Mouse (Mus musculus) heart, embryonic 14.5 days (tissue): ENCODE measurements around the gene Mettl7a1. TPM values are rescaled to one million over a fixed set of nuclear protein-coding genes. Genes with fewer than 3 reads are reported as not detected.
"Not testable (repeated sequence)": the region's sequence is repeated elsewhere in the genome, so short reads cannot be mapped to it uniquely, and the experiment has no call there.

Source experiments
- ATAC-seq: fragments of 200-750 bp; cut with Nextera tagmentation; 2 replicates; pipeline ENCODE4 v1.8.0; 2017; ENCODE audit warnings: low read depth, moderate TSS enrichment; ENCODE audit not compliant: insufficient number of reproducible peaks, insufficient read depth, low FRiP score
- H3K27ac ChIP-seq, 2 experiments: fragments of 200-500 bp in 1 of 2; fragments of 300-500 bp in 1 of 2; sonication (generic) in 1 of 2; replicated peaks in 1 of 2; 2 replicates each; pipeline ENCODE4 v1.5.1; 2012 to 2014; ENCODE audit warnings: low read depth in 2 of 2, low read length in 2 of 2, control low read depth in 1 of 2, mild to moderate bottlenecking in 1 of 2, mixed read lengths in 1 of 2; ENCODE audit not compliant: control insufficient read depth in 1 of 2, insufficient read depth in 1 of 2
- H3K27me3 ChIP-seq: fragments of 300-500 bp; sonication (generic); 2 replicates; pipeline ENCODE4 v1.6.1; 2014; ENCODE audit warnings: mild to moderate bottlenecking, low read length, control low read depth; ENCODE audit not compliant: control insufficient read depth, insufficient read depth
- H3K36me3 ChIP-seq: fragments of 300-500 bp; sonication (generic); 2 replicates; pipeline ENCODE4 v1.6.1; 2014; ENCODE audit warnings: mild to moderate bottlenecking, control low read depth, low read length, mixed read lengths; ENCODE audit not compliant: control insufficient read depth, insufficient read depth
- H3K4me1 ChIP-seq, 2 experiments: fragments of 200-500 bp in 1 of 2; fragments of 300-500 bp in 1 of 2; sonication (generic) in 1 of 2; 2 replicates each; pipeline ENCODE4 v1.6.1; 2012 to 2014; ENCODE audit warnings: low read length in 2 of 2, control low read depth in 1 of 2, mixed read lengths in 1 of 2; ENCODE audit not compliant: control insufficient read depth in 2 of 2, insufficient read depth in 2 of 2
- H3K4me2 ChIP-seq: fragments of 300-500 bp; sonication (generic); 2 replicates; pipeline ENCODE4 v1.6.1; 2014; ENCODE audit warnings: mild to moderate bottlenecking, low read length
- H3K4me3 ChIP-seq, 2 experiments: fragments of 200-500 bp in 1 of 2; fragments of 300-500 bp in 1 of 2; sonication (generic) in 1 of 2; 2 replicates each; pipeline ENCODE4 v1.5.1; 2012 to 2014; ENCODE audit warnings: low read length in 2 of 2, mild to moderate bottlenecking in 2 of 2, control low read depth in 1 of 2, low read depth in 1 of 2, moderate library complexity in 1 of 2; ENCODE audit not compliant: control insufficient read depth in 1 of 2, insufficient read depth in 1 of 2
- H3K9ac ChIP-seq: fragments of 300-500 bp; sonication (generic); 2 replicates; pipeline ENCODE4 v1.6.1; 2014; ENCODE audit warnings: mild to moderate bottlenecking, low read length
- H3K9me3 ChIP-seq: fragments of 300-500 bp; sonication (generic); 2 replicates; pipeline ENCODE4 v1.6.1; 2016; ENCODE audit warnings: low read length, control low read depth; ENCODE audit not compliant: control insufficient read depth
- WGBS: fragments of 180-500 bp; shearing (Covaris S2); extraction: QIAGEN DNeasy Blood & Tissue Kit; methylation state at CpG from one replicate; pipeline ENCODE4 v1.1.7; 2014; 5-methylcytosine and 5-hydroxymethylcytosine counted together
- polyA plus RNA-seq: library from polyadenylated mRNA; unstranded; fragments of >200 nt; fragmentation: Nextera tagmentation; extraction: Ambion mirVana; gene quantifications from 2 replicates; pipeline ENCODE4 v1.2.1, GENCODE M21; 2014

Gene Mettl7a1
- polyA plus RNA-seq, 1 experiment from 2014 or later, result 3.8 TPM

DNA sequence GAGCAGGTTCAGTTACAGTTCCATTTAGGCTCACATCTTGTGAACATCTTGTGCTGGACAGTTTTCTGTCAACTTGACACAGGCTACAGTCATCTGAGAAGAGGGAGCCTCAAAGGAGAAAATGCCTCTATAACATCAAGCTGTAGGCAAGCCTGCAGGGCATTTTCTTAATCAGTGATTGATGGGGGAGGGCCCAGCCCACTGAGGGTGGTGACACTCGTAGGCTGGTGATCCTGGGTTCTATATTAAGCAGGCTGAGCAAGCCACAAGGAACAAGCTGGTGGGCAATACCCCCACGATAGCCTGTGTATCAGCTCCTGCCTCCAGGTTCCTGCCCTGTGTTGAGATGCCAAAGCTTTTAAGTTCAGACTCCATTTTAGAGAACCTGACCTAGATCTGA lies 35.0 kb upstream of the Mettl7a1 start:
- Histone ChIP-seq H3K4me2 (no peak overlapping the region), H3K36me3 (no peaks in the 10 kb centered on the region), H3K4me1 (no peaks in the 10 kb centered on the region), H3K9me3 (no peaks in the 10 kb centered on the region), H3K27ac (no peak overlapping the region), H3K9ac (no peak overlapping the region), H3K4me3 (no peak overlapping the region), H3K27me3 (no peaks in the 10 kb centered on the region)
- no peak for ATAC-seq
- 61% methylated on average over 2 of the region's 2 CpGs for WGBS

DNA sequence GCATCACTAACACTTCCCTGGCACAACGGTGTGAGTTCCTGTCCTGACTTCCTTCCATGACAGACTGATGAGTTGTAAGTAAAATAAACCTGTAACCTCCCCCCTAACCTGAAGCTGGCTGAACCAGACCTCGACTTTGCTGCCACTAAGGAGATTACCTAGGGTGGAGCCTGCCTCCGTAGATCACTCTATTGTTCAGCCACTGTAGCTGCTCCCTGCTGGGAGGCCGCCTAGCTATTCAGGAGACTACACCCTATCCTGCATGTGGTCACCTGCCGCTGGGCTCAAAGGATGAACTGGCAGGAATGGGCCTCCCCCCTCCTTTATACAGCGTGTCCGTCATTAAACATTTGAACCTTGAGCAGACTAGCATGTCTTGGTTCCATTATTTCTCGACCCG lies 34.2 kb upstream of the Mettl7a1 start:
- no peaks in the 10 kb centered on the region for H3K9me3 ChIP-seq
- no peaks in the 10 kb centered on the region for H3K27me3 ChIP-seq
- no peaks in the 10 kb centered on the region for H3K36me3 ChIP-seq
- 20% methylated on average over 9 of the region's 9 CpGs for WGBS
- H3K9ac ChIP-seq, result no peak overlapping the region
- no peak overlapping the region for H3K27ac ChIP-seq
- no peaks in the 10 kb centered on the region for H3K4me1 ChIP-seq
- ATAC-seq, result no peak
- H3K4me3 ChIP-seq, result peak overlapping the region in 1 of 2 experiments; percentile 6; a peak in 1 of 4 replicates
- no peak overlapping the region for H3K4me2 ChIP-seq

DNA sequence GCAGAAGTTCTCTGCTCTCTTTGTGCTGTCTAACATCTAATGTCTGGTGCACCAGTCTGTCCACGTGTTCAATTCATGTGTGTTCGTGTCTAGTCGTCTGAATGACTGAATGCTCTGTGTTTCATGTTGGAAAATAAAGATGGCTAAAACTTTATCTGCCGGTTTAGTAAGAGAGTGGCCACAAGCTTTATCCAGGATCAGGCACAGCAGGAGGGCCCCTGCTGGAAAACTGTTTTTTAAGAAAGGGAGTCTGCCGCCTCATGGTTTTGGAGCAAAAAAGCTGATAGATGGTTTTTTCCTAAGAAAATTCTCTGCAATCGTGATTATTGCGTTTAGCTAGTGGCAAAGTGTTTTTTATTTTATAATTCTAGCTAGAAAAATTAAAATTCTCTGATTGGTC lies 33.3 kb upstream of the Mettl7a1 start:
- not testable (repeated sequence) for ATAC-seq, H3K27me3 ChIP-seq, H3K9ac ChIP-seq, H3K27ac ChIP-seq, H3K4me3 ChIP-seq, H3K4me1 ChIP-seq, H3K4me2 ChIP-seq, H3K9me3 ChIP-seq, H3K36me3 ChIP-seq
- whole genome bisulfite sequencing, result 36% methylated on average over 7 of the region's 7 CpGs

DNA sequence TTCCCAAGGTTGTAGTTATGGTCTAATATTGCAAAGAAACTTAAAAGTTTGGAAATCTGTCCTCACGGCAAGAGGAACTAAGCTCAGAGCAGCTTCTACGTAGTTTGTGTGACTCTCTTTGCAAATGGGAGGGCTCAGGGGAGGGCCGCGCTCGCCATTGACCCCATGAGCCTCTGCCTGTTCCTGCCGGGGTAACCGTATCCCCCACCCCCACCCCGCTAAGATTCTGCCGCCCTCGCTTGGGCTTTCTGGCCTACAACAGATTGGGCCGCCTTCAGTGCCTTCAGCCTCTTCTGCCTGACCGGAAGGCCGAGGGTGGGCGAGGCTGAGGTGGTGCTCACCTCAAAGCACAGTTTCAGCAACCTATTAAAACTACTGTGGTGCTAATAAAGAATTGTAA lies 32.5 kb upstream of the Mettl7a1 start:
- H3K36me3 ChIP-seq, result no peaks in the 10 kb centered on the region
- no peak overlapping the region for H3K4me3 ChIP-seq
- no peak overlapping the region for H3K4me2 ChIP-seq
- H3K4me1 ChIP-seq, result no peaks in the 10 kb centered on the region
- no peak overlapping the region for H3K27ac ChIP-seq
- H3K27me3 ChIP-seq, result no peaks in the 10 kb centered on the region
- ATAC-seq, result no peak
- 79% methylated on average over 14 of the region's 14 CpGs for WGBS
- no peak overlapping the region for H3K9ac ChIP-seq
- H3K9me3 ChIP-seq, result no peaks in the 10 kb centered on the region

DNA sequence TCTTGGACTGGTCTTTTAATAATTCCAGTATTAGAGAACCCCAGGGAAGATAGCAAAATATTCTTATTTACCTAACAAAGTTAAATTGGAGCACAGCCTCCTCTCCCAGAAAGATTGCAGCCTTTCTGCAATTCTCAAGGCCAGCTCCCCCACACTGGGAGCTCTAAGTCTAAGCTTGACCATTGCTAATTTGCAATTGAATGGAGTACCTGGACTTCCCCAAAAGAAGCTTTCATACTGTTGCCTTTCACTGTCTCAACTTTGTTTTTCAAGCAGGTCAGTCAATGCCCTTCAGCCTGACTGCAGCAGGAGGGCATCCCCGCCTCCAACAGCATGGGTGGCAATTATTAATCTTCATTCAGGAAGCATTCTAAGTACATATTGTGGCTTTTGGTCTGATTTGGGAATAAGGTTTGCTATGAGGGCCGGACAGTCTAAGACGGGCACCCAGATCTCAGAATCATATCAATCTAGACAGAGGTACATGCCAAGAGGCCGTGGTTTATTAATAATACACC lies 30.1 kb upstream of the Mettl7a1 start:
- H3K27me3 ChIP-seq, H3K4me3 ChIP-seq, ATAC-seq, H3K9ac ChIP-seq, H3K4me2 ChIP-seq, H3K27ac ChIP-seq, H3K4me1 ChIP-seq, H3K9me3 ChIP-seq, H3K36me3 ChIP-seq: not testable (repeated sequence)
- WGBS, result 89% methylated on average over 4 of the region's 4 CpGs

DNA sequence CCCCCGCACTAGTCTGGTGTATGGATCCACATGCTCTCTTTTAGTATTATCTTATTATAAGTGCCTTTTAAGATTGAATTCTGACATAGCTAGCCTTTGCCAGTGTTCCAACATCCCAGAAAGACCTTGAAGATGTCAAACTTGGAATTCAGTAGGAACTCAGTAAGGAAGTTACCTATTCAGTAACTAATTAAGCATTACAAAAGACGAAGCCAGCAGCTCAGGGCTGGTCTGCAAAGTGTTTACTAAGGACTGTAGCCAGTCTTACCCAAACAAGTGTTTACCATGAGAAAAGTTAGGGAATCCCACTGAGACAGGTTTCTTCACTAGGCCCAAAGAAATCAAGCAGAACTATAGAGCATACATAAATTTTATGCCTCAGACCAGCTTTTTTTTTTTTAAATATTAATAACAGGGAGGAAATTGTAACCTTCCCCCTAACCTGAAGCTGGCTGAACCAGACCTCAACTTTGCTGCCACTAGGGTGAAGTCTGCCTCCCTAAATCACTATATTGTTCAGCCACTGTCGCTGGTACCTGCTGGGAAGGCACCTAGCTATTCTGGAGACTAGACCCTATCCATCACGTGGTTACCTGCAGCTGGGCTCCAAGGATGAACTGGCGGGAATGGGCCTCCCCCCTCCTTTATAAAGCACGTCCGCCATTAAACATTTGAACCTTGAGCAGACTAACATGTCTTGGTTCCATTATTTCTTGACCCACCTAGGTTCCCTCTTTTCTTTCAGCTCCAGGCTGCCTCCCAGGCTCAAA lies 29.0 kb upstream of the Mettl7a1 start:
- H3K27me3 ChIP-seq, result no peaks in the 10 kb centered on the region
- no peak overlapping the region for H3K27ac ChIP-seq
- no peaks in the 10 kb centered on the region for H3K36me3 ChIP-seq
- no peak for ATAC-seq
- H3K4me1 ChIP-seq, result no peaks in the 10 kb centered on the region
- no peak overlapping the region for H3K4me2 ChIP-seq
- no peak overlapping the region for H3K4me3 ChIP-seq
- WGBS, result 82% methylated on average over 7 of the region's 7 CpGs
- no peaks in the 10 kb centered on the region for H3K9me3 ChIP-seq
- no peak overlapping the region for H3K9ac ChIP-seq

DNA sequence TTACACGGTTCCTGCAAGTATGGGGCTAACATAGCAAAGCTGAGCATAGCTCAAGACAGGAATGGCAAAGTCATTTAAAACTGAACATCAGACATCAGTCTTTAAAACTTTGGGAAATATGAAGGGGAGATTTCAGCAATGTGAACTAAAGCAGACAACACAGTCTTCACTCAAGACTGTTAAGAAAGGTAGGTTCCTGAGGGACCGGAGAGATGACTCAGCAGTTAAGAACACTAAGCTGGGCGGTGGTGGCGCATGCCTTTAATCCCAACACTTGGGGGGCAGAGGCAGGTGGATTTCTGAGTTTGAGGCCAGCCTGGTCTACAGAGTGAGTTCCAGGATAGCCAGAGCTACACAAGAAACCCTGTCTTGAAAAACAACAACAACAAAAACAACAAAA lies 27.5 kb upstream of the Mettl7a1 start:
- Histone ChIP-seq H3K4me3 (no peak overlapping the region), H3K27me3 (no peaks in the 10 kb centered on the region), H3K27ac (no peak overlapping the region), H3K4me2 (no peak overlapping the region), H3K4me1 (no peaks in the 10 kb centered on the region), H3K36me3 (no peaks in the 10 kb centered on the region), H3K9ac (no peak overlapping the region), H3K9me3 (no peaks in the 10 kb centered on the region)
- ATAC-seq, result no peak
- WGBS, result 91% methylated on average over 4 of the region's 4 CpGs

DNA sequence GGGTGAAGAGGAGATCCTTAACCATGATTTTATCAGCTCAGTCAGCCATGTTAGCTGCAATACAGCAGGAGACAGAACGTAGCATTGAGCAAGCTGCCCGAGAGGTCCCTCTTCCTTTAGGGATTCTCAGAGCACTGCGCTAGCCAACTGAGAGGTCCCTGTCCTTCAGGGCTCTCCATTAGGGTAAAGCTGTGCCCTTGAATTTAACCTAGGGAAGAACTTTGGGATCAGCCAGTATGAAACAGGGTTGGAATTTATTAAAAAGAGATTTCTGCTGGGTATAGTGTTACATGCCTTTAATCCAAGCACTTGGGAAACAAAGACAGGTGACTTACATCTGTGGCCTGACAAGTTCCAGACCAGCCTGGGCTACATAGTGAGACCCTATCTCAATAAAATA lies 26.4 kb upstream of the Mettl7a1 start:
- Histone ChIP-seq H3K9ac (no peak overlapping the region), H3K4me2 (no peak overlapping the region), H3K27me3 (no peaks in the 10 kb centered on the region), H3K4me1 (no peaks in the 10 kb centered on the region), H3K9me3 (no peaks in the 10 kb centered on the region), H3K27ac (no peak overlapping the region), H3K4me3 (no peak overlapping the region), H3K36me3 (no peaks in the 10 kb centered on the region)
- 82% methylated on average over 3 of the region's 3 CpGs for WGBS
- no peak for ATAC-seq
